Mouse (Mus musculus) liver, embryonic 13.5 days (tissue): ENCODE results near the gene Pfkp. TPM values are rescaled to one million over a fixed set of nuclear protein-coding genes. Genes with fewer than 3 reads are reported as not detected.

Source experiments
- ATAC-seq: fragments of 200-750 bp; cut with Nextera tagmentation; 2 replicates; pipeline ENCODE4 v1.8.0; 2017; ENCODE audit warnings: low read depth, mild to moderate bottlenecking, moderate number of reproducible peaks, moderate library complexity
- DNase-seq: peaks from one replicate; pipeline ENCODE4 v3.0.0; 2022
- H3K27ac ChIP-seq: fragments of 300-500 bp; sonication (generic); 2 replicates; pipeline ENCODE4 v1.5.1; 2015; ENCODE audit warnings: moderate library complexity, mild to moderate bottlenecking, inconsistent platforms
- H3K27me3 ChIP-seq: fragments of 300-500 bp; sonication (generic); 2 replicates; pipeline ENCODE4 v1.6.1; 2015; ENCODE audit warnings: mild to moderate bottlenecking, inconsistent platforms
- H3K36me3 ChIP-seq: fragments of 300-500 bp; sonication (generic); 2 replicates; pipeline ENCODE4 v1.6.1; 2015; ENCODE audit warnings: mild to moderate bottlenecking, inconsistent platforms
- H3K4me1 ChIP-seq: fragments of 300-500 bp; sonication (generic); replicated peaks from 2 replicates; pipeline ENCODE4 v1.6.1; 2015; ENCODE audit warnings: inconsistent platforms
- H3K4me2 ChIP-seq: fragments of 300-500 bp; sonication (generic); 2 replicates; pipeline ENCODE4 v1.6.1; 2015; ENCODE audit warnings: inconsistent platforms, mild to moderate bottlenecking, moderate library complexity
- H3K4me3 ChIP-seq: fragments of 300-500 bp; sonication (generic); replicated peaks from 2 replicates; pipeline ENCODE4 v1.5.1; 2015; ENCODE audit warnings: mild to moderate bottlenecking, inconsistent platforms
- H3K9ac ChIP-seq: fragments of 300-500 bp; sonication (generic); 2 replicates; pipeline ENCODE4 v1.6.1; 2015; ENCODE audit warnings: mild to moderate bottlenecking, inconsistent platforms
- H3K9me3 ChIP-seq: fragments of 300-500 bp; sonication (generic); replicated peaks from 2 replicates; pipeline ENCODE4 v1.6.1; 2016; ENCODE audit warnings: inconsistent platforms
- WGBS: fragments of 180-500 bp; shearing (Covaris S2); methylation state at CpG from one replicate; pipeline ENCODE4 v1.1.7; 2015; ENCODE audit not compliant: insufficient replicate concordance; 5-methylcytosine and 5-hydroxymethylcytosine counted together
- polyA plus RNA-seq: library from polyadenylated mRNA; unstranded; fragments of >200 nt; fragmentation: Nextera tagmentation; extraction: Ambion mirVana; gene quantifications from 2 replicates; pipeline ENCODE4 v1.2.1, GENCODE M21; 2015

Pfkp gene
- polyA plus RNA-seq, 1 experiment from 2014 or later, result 6.2 TPM

DNA sequence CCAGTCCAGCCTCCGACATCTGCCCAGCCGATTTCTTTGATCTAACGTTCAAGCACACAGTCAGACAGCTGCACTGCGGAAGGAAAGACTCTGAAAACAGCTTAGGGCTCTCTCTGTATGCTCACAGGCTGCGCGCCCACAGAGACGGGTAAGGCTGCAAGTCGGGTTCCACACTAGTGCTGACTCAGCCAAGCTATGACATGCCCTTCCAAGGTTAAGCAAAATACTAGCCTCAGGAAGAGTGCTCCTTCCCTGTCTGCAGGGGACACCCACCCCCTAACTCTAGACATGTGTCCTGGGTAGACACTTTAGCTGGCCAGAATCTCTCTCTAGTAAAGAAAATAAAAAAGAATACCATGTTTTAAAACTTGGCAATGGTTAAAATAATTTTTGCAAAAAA, 48.0 kb downstream of the Pfkp start:
- no peaks in the 10 kb centered on the region for H3K27me3 ChIP-seq
- WGBS, result 78% methylated on average over 8 of the region's 8 CpGs
- no peak overlapping the region for H3K27ac ChIP-seq
- no peaks in the 10 kb centered on the region for H3K4me1 ChIP-seq
- no peaks in the 10 kb centered on the region for H3K9me3 ChIP-seq
- ATAC-seq (no peak), DNase-seq (no peak)
- H3K36me3 ChIP-seq, result no peaks in the 10 kb centered on the region
- no peak overlapping the region for H3K4me2 ChIP-seq
- no peak overlapping the region for H3K4me3 ChIP-seq
- no peak overlapping the region for H3K9ac ChIP-seq

GRCm38 (mm10) chr13:6597801-6598200, 50.8 kb downstream of the Pfkp start:
- 83% methylated on average over 16 of the region's 16 CpGs for WGBS
- no peaks in the 10 kb centered on the region for H3K36me3 ChIP-seq
- no peak overlapping the region for H3K9ac ChIP-seq
- H3K4me2 ChIP-seq, result no peak overlapping the region
- no peaks in the 10 kb centered on the region for H3K27me3 ChIP-seq
- no peak overlapping the region for H3K27ac ChIP-seq
- no peaks in the 10 kb centered on the region for H3K9me3 ChIP-seq
- H3K4me3 ChIP-seq, result no peak overlapping the region
- no peak for DNase-seq
- H3K4me1 ChIP-seq, result no peaks in the 10 kb centered on the region
- ATAC-seq, result no peak

- no peak overlapping the region for H3K27ac ChIP-seq
- 73% methylated on average over 4 of the region's 4 CpGs for WGBS
- ATAC-seq, result no peak
Observed at GRCm38 (mm10) chr13:6595403-6595802, 53.2 kb downstream of the Pfkp start.

GRCm38 (mm10) chr13:6590846-6591245, 57.7 kb downstream of the Pfkp start:
- Histone ChIP-seq H3K27ac (no peak overlapping the region), H3K36me3 (no peaks in the 10 kb centered on the region), H3K9me3 (no peaks in the 10 kb centered on the region), H3K4me2 (no peak overlapping the region), H3K27me3 (no peaks in the 10 kb centered on the region), H3K9ac (no peak overlapping the region), H3K4me1 (no peaks in the 10 kb centered on the region), H3K4me3 (no peak overlapping the region)
- no peak for ATAC-seq
- 36% methylated on average over 3 of the region's 3 CpGs for WGBS
- no peak for DNase-seq

More at GRCm38 (mm10) chr13:6595403-6595802, 53.2 kb downstream of the Pfkp start:
- Histone ChIP-seq H3K4me3 (no peak overlapping the region), H3K4me1 (no peaks in the 10 kb centered on the region), H3K9me3 (no peaks in the 10 kb centered on the region), H3K27me3 (no peaks in the 10 kb centered on the region), H3K36me3 (no peaks in the 10 kb centered on the region), H3K4me2 (no peak overlapping the region), H3K9ac (no peak overlapping the region)
- no peak for DNase-seq

DNA sequence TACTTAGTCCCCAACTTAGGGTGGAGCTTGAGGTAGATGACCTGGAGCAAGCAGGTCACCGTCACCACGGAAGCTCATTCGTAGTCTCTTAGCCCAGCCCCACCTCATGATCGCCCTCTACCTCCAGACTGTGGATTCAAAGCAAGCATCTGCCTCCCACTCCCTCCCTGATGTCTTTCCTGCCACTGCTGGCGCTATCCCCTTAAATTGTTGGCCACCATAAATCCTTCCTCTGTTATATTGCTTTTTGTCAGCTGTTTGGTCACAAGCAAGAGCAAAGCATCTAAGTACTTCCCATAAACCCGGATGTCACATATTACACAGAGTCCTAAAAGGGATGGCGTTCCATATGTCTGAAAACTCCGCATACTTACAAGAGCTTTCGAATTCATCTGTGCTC, 62.6 kb downstream of the Pfkp start:
- no peak overlapping the region for H3K9ac ChIP-seq
- no peaks in the 10 kb centered on the region for H3K27me3 ChIP-seq
- H3K36me3 ChIP-seq, result peaks cover 10% of the 10 kb centered on the region
- no peak for DNase-seq
- H3K4me3 ChIP-seq, result no peak overlapping the region
- no peak overlapping the region for H3K4me2 ChIP-seq
- H3K9me3 ChIP-seq, result no peaks in the 10 kb centered on the region
- H3K27ac ChIP-seq, result no peak overlapping the region
- H3K4me1 ChIP-seq, result no peaks in the 10 kb centered on the region
- 71% methylated on average over 9 of the region's 9 CpGs for WGBS
- no peak for ATAC-seq

- Histone ChIP-seq H3K9me3 (no peaks in the 10 kb centered on the region), H3K27ac (no peak overlapping the region), H3K4me2 (no peak overlapping the region), H3K4me3 (no peak overlapping the region), H3K27me3 (no peaks in the 10 kb centered on the region), H3K9ac (no peak overlapping the region), H3K4me1 (peaks cover 7% of the 10 kb centered on the region; the same call in 1 of the 2 replicates), H3K36me3 (peaks cover 33% of the 10 kb centered on the region)
- ATAC-seq (no peak), DNase-seq (no peak)
- 77% methylated on average over 4 of the region's 4 CpGs for WGBS
Observed at GRCm38 (mm10) chr13:6583499-6584125, 65.0 kb downstream of the Pfkp start.

GRCm38 (mm10) chr13:6575920-6576509, 72.6 kb downstream of the Pfkp start:
- Histone ChIP-seq H3K36me3 (peaks cover 97% of the 10 kb centered on the region), H3K9me3 (no peaks in the 10 kb centered on the region), H3K4me1 (peaks cover 7% of the 10 kb centered on the region; the same call in 1 of the 2 replicates), H3K4me2 (no peak overlapping the region), H3K27ac (no peak overlapping the region), H3K27me3 (no peaks in the 10 kb centered on the region), H3K4me3 (no peak overlapping the region), H3K9ac (no peak overlapping the region)
- DNase-seq (no peak), ATAC-seq (peak; percentile 38; the same call in 1 of the 2 replicates)
- WGBS, result 94% methylated on average over 6 of the region's 6 CpGs

DNA sequence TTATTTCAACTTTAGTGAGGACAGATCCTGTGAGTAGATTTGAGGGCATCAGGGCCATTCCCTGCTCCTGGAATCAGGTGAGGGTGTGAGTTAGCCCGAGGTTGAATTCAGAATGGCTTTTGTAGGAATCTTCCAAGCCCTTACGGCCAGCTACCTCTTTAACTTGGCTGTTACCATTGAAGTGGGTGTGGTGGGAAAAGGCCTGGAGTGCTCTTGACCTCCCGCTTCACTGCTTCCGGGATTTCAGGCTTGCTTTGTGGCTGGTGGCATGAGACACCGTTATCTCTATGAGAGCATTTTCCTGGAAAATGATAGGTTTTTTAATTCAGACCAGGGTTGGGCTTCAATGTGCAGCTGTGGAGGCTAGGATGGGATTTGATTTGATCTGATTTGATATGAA, 83.0 kb downstream of the Pfkp start:
- no peak for DNase-seq
- Histone ChIP-seq H3K4me3 (no peak overlapping the region), H3K36me3 (peaks cover 98% of the 10 kb centered on the region), H3K4me1 (peaks cover 8% of the 10 kb centered on the region; the same call in 1 of the 2 replicates), H3K9me3 (no peaks in the 10 kb centered on the region), H3K4me2 (no peak overlapping the region), H3K27ac (no peak overlapping the region), H3K9ac (no peak overlapping the region), H3K27me3 (no peaks in the 10 kb centered on the region)
- WGBS, result 85% methylated on average over 5 of the region's 5 CpGs
- no peak for ATAC-seq

DNA sequence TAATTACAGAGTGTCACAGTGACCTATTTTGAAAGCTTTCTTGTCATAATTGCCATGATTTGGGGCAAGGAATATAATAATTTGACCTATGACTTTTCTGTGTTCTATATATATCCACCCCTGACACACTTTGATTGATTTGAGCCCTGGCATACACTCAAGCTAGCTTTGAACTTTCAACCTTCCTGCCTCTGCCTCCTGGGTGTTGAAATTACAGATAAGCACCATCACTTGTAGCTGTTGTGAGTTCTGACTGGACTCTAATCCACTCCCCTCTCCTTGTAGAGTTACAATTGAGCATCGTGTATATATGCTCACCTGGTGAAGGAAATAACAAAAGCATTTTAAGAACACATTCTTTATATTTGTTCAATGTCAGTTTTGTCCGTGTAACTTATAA, 86.2 kb downstream of the Pfkp start:
- WGBS, result 88% methylated on average over 2 of the region's 2 CpGs
- H3K9me3 ChIP-seq, result no peaks in the 10 kb centered on the region
- no peak overlapping the region for H3K27ac ChIP-seq
- no peak overlapping the region for H3K4me2 ChIP-seq
- ATAC-seq (no peak), DNase-seq (no peak)
- peaks cover 96% of the 10 kb centered on the region for H3K36me3 ChIP-seq
- no peak overlapping the region for H3K4me3 ChIP-seq
- no peak overlapping the region for H3K9ac ChIP-seq
- peaks cover 8% of the 10 kb centered on the region; the same call in 1 of the 2 replicates for H3K4me1 ChIP-seq
- no peaks in the 10 kb centered on the region for H3K27me3 ChIP-seq

DNA sequence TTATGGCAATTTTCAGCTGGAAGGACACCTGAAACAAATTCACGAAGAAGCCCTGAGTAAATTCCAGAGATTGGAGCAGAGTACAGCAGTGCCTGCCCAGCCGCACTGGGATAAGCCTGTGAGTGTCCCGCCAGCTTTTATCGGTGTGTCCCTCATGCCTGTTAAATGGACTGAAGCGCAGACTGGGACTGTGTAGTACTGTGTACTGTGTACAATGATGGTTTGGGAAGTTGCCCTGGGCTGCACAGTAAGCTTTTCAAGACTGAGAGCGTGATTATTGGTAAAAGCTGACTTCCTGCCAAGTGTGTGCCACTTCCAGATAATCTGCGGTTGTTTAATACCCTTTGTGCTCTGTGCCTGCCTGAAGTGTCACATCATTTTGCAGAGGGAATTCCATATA, 90.8 kb downstream of the Pfkp start:
- no peak for DNase-seq
- peaks cover 8% of the 10 kb centered on the region; the same call in 1 of the 2 replicates for H3K4me1 ChIP-seq
- no peaks in the 10 kb centered on the region for H3K27me3 ChIP-seq
- H3K9me3 ChIP-seq, result no peaks in the 10 kb centered on the region
- no peak overlapping the region for H3K4me2 ChIP-seq
- 86% methylated on average over 7 of the region's 7 CpGs for WGBS
- H3K4me3 ChIP-seq, result no peak overlapping the region
- H3K9ac ChIP-seq, result no peak overlapping the region
- peaks cover 90% of the 10 kb centered on the region for H3K36me3 ChIP-seq
- no peak overlapping the region for H3K27ac ChIP-seq
- ATAC-seq, result no peak

DNA sequence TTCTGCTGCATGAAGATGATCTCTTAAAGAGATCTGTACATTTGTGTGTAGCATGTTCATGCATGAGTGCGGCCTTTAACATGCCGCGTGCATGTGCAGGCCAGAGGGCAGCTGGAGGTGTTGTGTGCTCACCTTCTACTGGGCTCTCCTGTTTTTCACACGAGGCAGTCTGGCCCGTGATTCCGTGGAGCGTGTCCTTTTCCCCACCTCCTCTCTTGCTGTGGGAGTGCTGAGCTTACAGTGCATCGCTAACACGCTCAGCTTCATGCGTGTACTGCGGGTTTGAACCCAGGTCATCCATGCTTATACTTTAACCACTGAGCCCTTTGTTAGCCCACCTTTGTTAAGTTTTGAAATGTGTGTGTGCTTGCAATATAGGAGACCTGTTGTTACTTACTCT, 92.9 kb downstream of the Pfkp start:
- Histone ChIP-seq H3K9ac (no peak overlapping the region), H3K27me3 (no peaks in the 10 kb centered on the region), H3K4me2 (no peak overlapping the region), H3K36me3 (peaks cover 90% of the 10 kb centered on the region), H3K4me3 (no peak overlapping the region), H3K4me1 (peaks cover 7% of the 10 kb centered on the region), H3K27ac (no peak overlapping the region), H3K9me3 (no peaks in the 10 kb centered on the region)
- no peak for DNase-seq
- WGBS, result 95% methylated on average over 11 of the region's 11 CpGs
- no peak for ATAC-seq

DNA sequence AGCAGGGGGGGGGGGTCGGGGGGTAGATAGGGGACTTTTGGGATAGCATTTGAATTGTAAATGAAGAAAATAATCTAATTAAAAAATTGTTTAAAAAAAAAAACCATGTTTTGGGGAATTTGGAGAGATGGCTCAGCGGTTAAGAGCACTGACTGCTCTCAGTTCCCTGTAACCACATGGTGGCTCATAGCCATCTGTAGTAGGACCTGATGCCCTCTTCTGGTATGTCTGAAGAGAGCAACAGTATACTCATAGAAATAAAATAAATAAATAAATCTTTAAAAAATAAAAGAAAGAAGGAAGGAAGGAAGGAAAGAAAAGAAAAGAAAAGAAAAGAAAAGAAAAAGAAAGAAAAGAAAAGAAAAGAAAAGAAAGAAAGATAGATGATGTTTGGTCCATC, 94.9 kb downstream of the Pfkp start:
- ATAC-seq (no peak), DNase-seq (no peak)
- Histone ChIP-seq H3K4me2 (no peak overlapping the region), H3K27ac (no peak overlapping the region), H3K9ac (no peak overlapping the region), H3K9me3 (no peaks in the 10 kb centered on the region), H3K4me1 (peaks cover 26% of the 10 kb centered on the region), H3K27me3 (no peaks in the 10 kb centered on the region), H3K4me3 (no peak overlapping the region), H3K36me3 (peaks cover 80% of the 10 kb centered on the region)
- WGBS, result 80% methylated on average over 2 of the region's 2 CpGs
